Mouse (Mus musculus): ENCODE data around the gene Cyp21a1.

DNA sequence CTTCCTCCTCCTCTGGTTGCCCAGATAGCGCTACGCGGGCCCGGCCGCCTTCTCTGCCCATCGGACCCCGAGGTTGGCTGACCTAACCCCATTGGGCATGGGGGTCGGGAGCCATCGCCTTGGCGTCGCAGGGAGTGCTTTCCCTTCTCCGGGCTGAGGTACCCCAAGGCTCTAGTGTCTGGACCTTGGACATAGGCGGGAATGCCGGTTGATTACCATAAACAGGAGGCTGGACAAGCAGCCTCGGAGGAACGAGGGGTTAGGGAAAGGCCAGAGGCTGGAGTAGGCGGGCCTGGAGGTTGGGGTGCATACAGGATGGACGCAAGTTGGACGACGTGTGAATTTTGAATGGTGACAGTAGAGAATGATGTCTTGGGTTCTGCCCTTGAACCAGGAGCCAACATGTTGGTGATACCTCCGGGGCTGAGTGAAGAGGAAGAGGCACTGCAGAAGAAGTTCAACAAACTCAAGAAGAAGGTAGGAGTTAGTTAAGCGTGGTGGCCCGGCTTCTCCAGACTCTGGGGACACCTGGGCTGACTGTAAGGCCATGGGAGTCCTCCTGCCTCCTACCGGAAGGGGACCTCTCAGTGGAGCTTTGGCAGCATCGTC is 46.3 kb upstream of the Cyp21a1 start:
- TF ChIP-seq CTCF (IDR thresholded peaks at IDR 0.05; ENCODE audit: control insufficient read depth, insufficient read depth, insufficient read length) (no peak), MAX (IDR thresholded peaks at IDR 0.05) (no peak), USF1 (IDR thresholded peaks at IDR 0.05; ENCODE audit: low read depth) (no peak)
